Mouse (Mus musculus) ES-E14 (cell line): ENCODE measurements at regions not wholly inside any gene's neighbourhood (a gene's known extent, or its start where the extent isn't known, plus 50 kb on each side); places are given as distances from the start of the nearest gene placed in this dataset.

ENCODE experiments used
- DNase-seq: peaks from one replicate; pipeline ENCODE4 v3.0.0-alpha.2; 2013; ENCODE audit warnings: low read depth, low spot score
- H3K27ac ChIP-seq: 2 replicates; pipeline ENCODE4 v1.5.1; 2012; ENCODE audit warnings: low read depth, mild to moderate bottlenecking, low read length, moderate library complexity, mixed read lengths; ENCODE audit not compliant: poor library complexity, insufficient read depth, severe bottlenecking
- H3K36me3 ChIP-seq: 2 replicates; pipeline ENCODE4 v1.6.1; 2012; ENCODE audit warnings: mild to moderate bottlenecking, low read length, moderate library complexity, mixed read lengths; ENCODE audit not compliant: control insufficient read depth, poor library complexity, insufficient read depth, severe bottlenecking
- H3K4me1 ChIP-seq, 2 experiments: fragments of 150-350 bp in 1 of 2; sonication (generic) in 1 of 2; 2 replicates each; pipeline ENCODE4 v1.6.1; 2012; ENCODE audit warnings: low read length in 2 of 2, mild to moderate bottlenecking in 1 of 2, mixed read lengths in 1 of 2; ENCODE audit not compliant: control insufficient read depth in 2 of 2, insufficient read depth in 2 of 2, poor library complexity in 1 of 2
- H3K4me3 ChIP-seq, 2 experiments: fragments of 150-350 bp in 1 of 2; sonication (generic) in 1 of 2; 2 replicates each; pipeline ENCODE4 v1.5.1; 2012; ENCODE audit warnings: low read length in 2 of 2, low read depth in 1 of 2, mild to moderate bottlenecking in 1 of 2, mixed read lengths in 1 of 2; ENCODE audit not compliant: insufficient read depth in 1 of 2, poor library complexity in 1 of 2, severe bottlenecking in 1 of 2
- H3K9ac ChIP-seq: 2 replicates; pipeline ENCODE4 v1.6.1; 2012; ENCODE audit warnings: low read depth, mild to moderate bottlenecking, low read length, mixed read lengths; ENCODE audit not compliant: poor library complexity, insufficient read depth, severe bottlenecking
- H3K9me3 ChIP-seq: fragments of 150-350 bp; sonication (generic); 2 replicates; pipeline ENCODE4 v1.6.1; 2012; ENCODE audit warnings: low read depth, mild to moderate bottlenecking, low read length; ENCODE audit not compliant: control insufficient read depth, insufficient read depth
- CHD2 ChIP-seq: IDR thresholded peaks from 2 replicates; pipeline ENCODE4 v1.6.1; 2014; ENCODE audit warnings: mild to moderate bottlenecking, low read depth, low read length, inconsistent platforms
- HCFC1 ChIP-seq: IDR thresholded peaks from 2 replicates; pipeline ENCODE4 v1.6.1; 2012; ENCODE audit warnings: low read length, inconsistent platforms, borderline replicate concordance; ENCODE audit not compliant: insufficient read depth
- MAFK ChIP-seq: IDR thresholded peaks from 2 replicates; pipeline ENCODE4 v1.6.1; 2014; ENCODE audit warnings: mild to moderate bottlenecking, low read depth, low read length, inconsistent platforms; ENCODE audit not compliant: insufficient read depth
- ZC3H11A ChIP-seq: IDR thresholded peaks from 2 replicates; pipeline ENCODE4 v1.6.1; 2012; ENCODE audit warnings: low read depth, mild to moderate bottlenecking, inconsistent platforms, low read length, borderline replicate concordance
- ZNF384 ChIP-seq: IDR thresholded peaks from 2 replicates; pipeline ENCODE4 v1.6.1; 2012; ENCODE audit warnings: low read depth, low read length, inconsistent platforms
- in situ Hi-C, 2 experiments: fragments of 600-800 bp; cut with MboI; formaldehyde crosslinking; loops; one replicate each; pipeline ENCODE4 v1.15.1; 2025; ENCODE audit warnings: low sequenced_read_pairs in 2 of 2, inconsistent platforms in 1 of 2; ENCODE audit not compliant: unreplicated experiment in 2 of 2

DNA sequence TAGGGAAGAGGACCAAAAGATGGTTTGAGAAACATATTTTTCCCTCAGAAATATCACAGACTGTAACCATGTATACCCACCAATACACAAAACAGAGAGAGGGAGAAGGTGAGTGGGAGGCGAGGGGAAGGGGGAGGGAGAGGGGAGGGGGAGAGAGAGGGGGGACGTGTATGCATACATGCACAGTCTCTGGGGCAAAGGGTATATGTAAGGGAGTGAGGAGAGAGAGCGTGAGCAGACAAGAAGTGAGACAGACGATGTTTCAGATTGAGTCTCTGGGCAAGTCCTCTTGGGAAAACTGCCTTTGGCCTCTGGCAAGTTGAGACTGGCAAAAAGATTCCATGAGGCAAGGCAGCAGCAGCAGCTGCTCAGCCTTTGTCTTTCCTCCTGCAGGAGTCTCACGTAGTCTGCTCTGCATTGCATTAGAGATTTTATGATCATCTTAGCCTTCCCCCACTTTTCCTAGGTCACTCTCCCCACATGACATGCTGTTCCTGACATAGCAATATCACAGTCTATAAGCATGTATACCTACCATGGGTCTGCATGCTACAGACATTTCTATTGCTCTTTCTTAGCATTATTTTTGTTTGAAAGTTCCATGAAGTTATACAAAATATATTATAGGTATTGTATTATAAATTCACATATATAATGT, 308.3 kb downstream of the Fam84a start:
- no peak overlapping the region for H3K27ac ChIP-seq
- H3K9ac ChIP-seq: no peak overlapping the region
- in situ Hi-C loops: no loop called here
- H3K4me1 ChIP-seq: no peaks in the 10 kb centered on the region
- no peak for DNase-seq
- H3K4me3 ChIP-seq: no peak overlapping the region
- H3K9me3 ChIP-seq: no peaks in the 10 kb centered on the region
- TF ChIP-seq ZNF384 (no peak), ZC3H11A (no peak), CHD2 (no peak), MAFK (no peak), HCFC1 (no peak)
- no peaks in the 10 kb centered on the region for H3K36me3 ChIP-seq

DNA sequence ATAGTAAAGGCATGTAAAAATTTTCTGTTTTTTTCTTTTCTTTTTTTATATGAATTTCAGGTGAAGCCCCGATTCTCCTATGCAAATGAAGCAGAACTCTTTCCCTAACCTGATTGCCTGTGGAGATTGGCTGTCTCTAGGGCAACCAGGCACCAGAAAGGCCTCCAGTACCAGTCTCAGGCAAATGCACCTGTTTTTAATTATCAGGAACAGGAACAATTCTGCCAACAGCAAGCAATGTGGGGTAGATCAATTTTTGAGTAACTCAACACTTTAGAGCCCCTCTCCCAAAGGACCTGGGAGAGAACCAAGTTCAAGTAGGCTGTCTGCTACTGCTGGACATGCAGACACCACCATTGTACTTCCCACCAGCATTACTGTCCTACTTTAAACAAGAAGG, 310.6 kb downstream of the Fam84a start:
- H3K4me3 ChIP-seq: no peak overlapping the region
- in situ Hi-C loops: no loop called here
- TF ChIP-seq ZNF384: no peak
- no peak for DNase-seq
- no peaks in the 10 kb centered on the region for H3K9me3 ChIP-seq
- H3K27ac ChIP-seq: no peak overlapping the region
- no peaks in the 10 kb centered on the region for H3K36me3 ChIP-seq
- no peaks in the 10 kb centered on the region for H3K4me1 ChIP-seq
- no peak overlapping the region for H3K9ac ChIP-seq

DNA sequence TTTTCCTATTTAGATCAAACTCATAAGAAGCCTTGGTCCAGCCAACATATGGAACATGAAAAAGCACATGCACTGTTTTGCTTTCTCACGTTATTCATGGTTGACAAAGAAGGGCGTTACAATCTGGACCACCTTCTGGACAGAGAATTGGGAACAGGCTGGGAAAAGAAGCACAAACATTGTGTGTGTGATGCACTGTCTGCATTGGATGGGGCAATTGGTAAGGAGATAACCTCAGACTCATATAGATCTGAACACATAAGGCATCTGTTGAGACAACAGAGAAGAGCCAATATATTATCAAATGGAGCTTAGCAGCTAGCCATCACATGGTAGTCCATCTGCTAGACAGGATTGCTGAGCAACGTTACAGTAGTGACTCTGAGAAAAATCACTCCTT, 317.1 kb downstream of the Fam84a start:
- Histone ChIP-seq H3K4me1 (no peaks in the 10 kb centered on the region), H3K9ac (no peak overlapping the region), H3K9me3 (no peaks in the 10 kb centered on the region), H3K36me3 (no peaks in the 10 kb centered on the region), H3K4me3 (no peak overlapping the region), H3K27ac (no peak overlapping the region)
- TF ChIP-seq ZNF384: no peak
- TF ChIP-seq MAFK: no peak
- TF ChIP-seq HCFC1: no peak
- in situ Hi-C loops: no loop called here
- DNase-seq: no peak

DNA sequence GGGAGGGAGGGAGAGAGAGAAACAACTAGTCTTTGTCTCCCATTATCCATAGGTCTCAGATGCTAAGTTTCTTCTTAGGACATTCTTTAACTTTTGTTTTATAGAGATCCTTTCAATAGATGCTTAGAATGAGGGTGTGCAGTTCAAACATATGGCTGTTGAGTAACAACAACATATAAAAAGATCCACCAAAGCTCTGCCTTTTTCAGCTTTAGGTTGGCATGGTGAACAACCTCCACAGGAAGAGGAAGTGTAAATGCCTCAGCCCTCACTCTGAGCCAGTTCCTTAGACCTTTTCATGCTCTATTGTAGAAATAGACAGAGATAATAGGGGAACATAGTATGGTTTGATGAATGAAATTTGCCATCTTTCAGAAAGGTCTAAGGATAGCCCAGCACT, 326.0 kb downstream of the Fam84a start:
- Histone ChIP-seq H3K27ac (no peak overlapping the region), H3K4me3 (no peak overlapping the region), H3K9me3 (no peaks in the 10 kb centered on the region), H3K4me1 (no peaks in the 10 kb centered on the region), H3K9ac (no peak overlapping the region), H3K36me3 (no peaks in the 10 kb centered on the region)
- TF ChIP-seq ZNF384 (no peak), MAFK (no peak), ZC3H11A (no peak), CHD2 (no peak), HCFC1 (no peak)
- in situ Hi-C loops: no loop called here
- DNase-seq: no peak

DNA sequence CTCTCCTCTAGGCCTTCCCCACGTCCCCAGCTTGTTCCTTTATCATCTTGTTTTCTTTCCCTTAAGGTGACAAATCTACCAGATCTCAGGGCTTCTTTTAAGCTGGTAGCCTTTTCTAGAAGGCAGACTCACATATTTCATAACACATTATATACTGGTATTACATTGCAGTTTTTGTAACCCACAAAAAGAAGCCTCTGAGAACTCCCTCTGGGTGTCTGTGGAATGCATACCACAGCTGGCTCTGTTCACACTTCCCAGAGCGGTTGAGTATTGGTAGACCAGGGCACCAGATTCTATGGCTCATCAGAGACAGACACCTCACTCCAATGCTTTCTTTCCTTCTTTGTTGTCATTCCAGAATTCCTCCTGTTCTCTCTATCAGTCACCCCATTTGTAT, 336.4 kb downstream of the Fam84a start:
- H3K36me3 ChIP-seq: no peaks in the 10 kb centered on the region
- no peak overlapping the region for H3K9ac ChIP-seq
- no peaks in the 10 kb centered on the region for H3K4me1 ChIP-seq
- H3K4me3 ChIP-seq: no peak overlapping the region
- no peak overlapping the region for H3K27ac ChIP-seq
- TF ChIP-seq ZC3H11A (no peak), CHD2 (no peak), ZNF384 (no peak), HCFC1 (no peak), MAFK (no peak)
- DNase-seq: no peak
- in situ Hi-C loops: no loop called here
- no peaks in the 10 kb centered on the region for H3K9me3 ChIP-seq
